Mouse (Mus musculus) lung, adult 2 months (tissue): ENCODE results near the gene Krt87. TPM values are rescaled to one million over a fixed set of nuclear protein-coding genes. Genes with fewer than 3 reads are reported as not detected.

ENCODE experiments used
- DNase-seq: peaks from one replicate; pipeline ENCODE4 v3.0.0; 2022
- H3K4me1 ChIP-seq: fragments of 200-500 bp; 2 replicates; pipeline ENCODE4 v1.6.1; 2011; ENCODE audit warnings: low read length; ENCODE audit not compliant: control insufficient read depth, insufficient read depth
- H3K4me3 ChIP-seq: fragments of 200-500 bp; replicated peaks from 2 replicates; pipeline ENCODE3; 2011; ENCODE audit warnings: low read depth, mild to moderate bottlenecking, control low read depth, low read length; ENCODE audit errors: extremely low read depth
- CTCF ChIP-seq: fragments of 200-500 bp; IDR thresholded peaks from 2 replicates; pipeline ENCODE4 v1.5.1; 2011; ENCODE audit warnings: mild to moderate bottlenecking, low read length, control low read depth; ENCODE audit not compliant: insufficient read depth
- POLR2A ChIP-seq: fragments of 200-500 bp; IDR thresholded peaks from 2 replicates; pipeline ENCODE4 v1.6.1; 2011; ENCODE audit warnings: low read depth, mild to moderate bottlenecking, control low read depth, low read length, borderline replicate concordance; ENCODE audit errors: extremely low read depth
- WGBS: fragments of 180-500 bp; shearing (Covaris S2); methylation state at CpG from one replicate; pipeline ENCODE4 v1.1.7; 2018; 5-methylcytosine and 5-hydroxymethylcytosine counted together
- polyA plus RNA-seq: library from polyadenylated mRNA; depleted of rRNA; stranded (reverse); fragments of >200 nt; gene quantifications from 2 replicates; pipeline ENCODE4 v1.2.3, GENCODE M21; 2012; rRNA removed

Gene Krt87
- polyA plus RNA-seq: 0.24 and 0.44 TPM in 2 replicates

DNA sequence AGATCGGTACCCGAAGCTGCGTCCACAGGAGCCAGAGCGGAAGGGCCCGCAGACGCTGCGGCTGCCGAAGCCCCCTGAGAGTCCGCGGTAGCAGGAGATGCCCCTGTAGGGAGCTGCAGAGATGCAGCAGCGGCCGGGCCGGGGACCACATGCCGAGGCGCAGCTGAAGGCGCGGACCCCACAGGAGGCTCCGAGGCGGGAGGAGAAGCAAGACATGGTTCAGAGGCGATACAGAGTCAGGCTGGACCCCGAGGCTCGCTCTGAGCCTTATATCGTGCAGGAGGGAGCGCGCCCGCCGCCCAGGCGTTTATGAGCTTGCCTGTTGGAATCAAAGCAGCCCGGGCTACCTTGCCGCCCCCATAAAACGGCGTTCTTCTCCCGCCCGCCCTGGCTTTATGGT lies at the start of gene Krt87:
Krt87 (minus strand) TSS at position 250 of the 400 bp plus-strand sequence.
- Histone ChIP-seq H3K4me3 (no peak within 1 kb of the TSS), H3K4me1 (no peaks in the 10 kb centered on the region)
- TF ChIP-seq POLR2A: no peak
- TF ChIP-seq CTCF: no peak
- no peak for DNase-seq
- WGBS: 6% methylated on average over 34 of the region's 34 CpGs

DNA sequence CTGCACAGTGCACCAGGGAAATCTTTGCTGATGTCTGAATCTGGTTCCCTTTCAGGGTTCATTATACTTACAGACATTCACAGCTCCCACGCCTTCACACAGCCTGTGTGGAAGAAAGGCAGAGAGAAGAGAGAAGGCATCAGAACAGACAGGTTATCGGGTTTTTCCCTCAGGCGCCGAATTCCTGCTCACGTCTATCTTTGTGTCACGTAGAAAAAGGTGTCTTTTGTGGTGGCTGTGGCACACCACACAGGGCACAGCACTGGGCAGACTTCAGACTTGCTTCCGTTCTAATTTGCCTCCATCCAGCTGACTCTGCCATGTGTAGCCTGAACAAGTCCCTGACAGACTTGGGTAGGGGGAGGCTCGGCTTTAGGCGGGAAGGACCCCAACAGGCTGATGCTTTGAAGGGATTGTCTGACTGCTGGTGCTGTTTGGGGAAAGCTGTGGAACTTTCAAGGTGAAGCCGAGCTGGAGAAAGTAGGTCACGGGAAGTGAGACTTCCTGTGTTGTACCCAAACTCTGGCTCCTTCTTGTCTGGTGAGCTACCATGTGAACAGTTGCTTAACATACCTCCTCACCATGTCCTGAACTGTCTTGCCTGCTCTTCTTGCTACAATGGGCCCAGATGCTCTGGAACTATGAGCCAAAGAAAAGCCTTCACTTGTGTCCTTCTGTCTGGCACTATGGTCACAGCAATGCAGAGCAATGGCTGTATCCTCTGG lies 47.5 kb upstream of the Krt87 start:
- 74% methylated on average over 11 of the region's 11 CpGs for WGBS
- H3K4me3 ChIP-seq: no peak overlapping the region
- no peak for DNase-seq

GRCm38 (mm10) chr15:101484939-101485338 lies 46.3 kb upstream of the Krt87 start:
- Histone ChIP-seq H3K4me3 (no peak overlapping the region), H3K4me1 (no peaks in the 10 kb centered on the region)
- WGBS: 96% methylated on average over 1 of the region's 1 CpGs
- DNase-seq: no peak
- TF ChIP-seq POLR2A (no peak), CTCF (no peak)

More for the DNA sequence above, 47.5 kb upstream of the Krt87 start:
- H3K4me1 ChIP-seq: no peaks in the 10 kb centered on the region
- TF ChIP-seq POLR2A: no peak
- TF ChIP-seq CTCF: no peak

DNA sequence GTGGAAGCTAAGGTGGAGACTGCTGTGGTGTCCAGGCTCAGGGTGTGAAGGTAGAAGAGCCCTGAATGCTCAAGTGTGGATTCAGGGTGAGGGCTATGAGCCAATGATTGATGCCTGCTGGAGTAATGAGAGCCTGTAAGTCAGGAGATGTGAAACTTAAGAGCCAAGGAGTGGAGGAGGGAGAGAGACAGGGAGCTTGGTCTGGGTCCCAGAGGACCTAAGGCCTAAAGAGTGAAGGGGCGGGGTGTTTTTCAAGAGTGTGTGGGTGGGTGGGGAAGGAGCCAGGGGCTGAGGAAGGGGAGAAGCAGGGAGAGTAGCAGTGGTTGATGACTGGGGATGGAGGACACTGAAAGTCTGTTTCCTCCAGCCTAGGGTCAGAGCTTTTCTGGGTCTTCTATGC lies 45.0 kb upstream of the Krt87 start:
- H3K4me3 ChIP-seq: no peak overlapping the region
- 73% methylated on average over 1 of the region's 1 CpGs for WGBS
- TF ChIP-seq CTCF: no peak
- no peak for TF ChIP-seq POLR2A
- no peaks in the 10 kb centered on the region for H3K4me1 ChIP-seq
- no peak for DNase-seq

DNA sequence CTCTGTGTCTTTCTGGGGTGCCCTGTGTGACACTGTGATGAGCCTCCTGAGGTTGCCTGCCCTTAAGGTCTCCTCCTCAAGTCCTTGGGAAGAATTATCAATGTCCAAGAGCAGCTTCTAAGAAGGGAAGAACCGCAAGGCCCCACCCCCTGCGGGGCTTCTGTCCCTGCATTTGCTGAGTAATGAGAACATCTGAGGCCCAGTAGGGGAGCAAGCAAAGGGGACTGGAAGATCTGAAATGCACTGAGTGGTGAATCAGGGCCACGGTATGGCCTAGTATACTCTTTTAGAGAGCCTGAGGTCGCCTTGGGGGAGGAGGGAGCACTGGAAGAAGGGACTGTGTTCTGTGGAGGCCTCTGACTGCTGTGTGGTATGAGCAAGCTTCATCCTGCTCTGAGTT lies 43.5 kb upstream of the Krt87 start:
- no peaks in the 10 kb centered on the region for H3K4me1 ChIP-seq
- WGBS: 30% methylated on average over 4 of the region's 4 CpGs

DNA sequence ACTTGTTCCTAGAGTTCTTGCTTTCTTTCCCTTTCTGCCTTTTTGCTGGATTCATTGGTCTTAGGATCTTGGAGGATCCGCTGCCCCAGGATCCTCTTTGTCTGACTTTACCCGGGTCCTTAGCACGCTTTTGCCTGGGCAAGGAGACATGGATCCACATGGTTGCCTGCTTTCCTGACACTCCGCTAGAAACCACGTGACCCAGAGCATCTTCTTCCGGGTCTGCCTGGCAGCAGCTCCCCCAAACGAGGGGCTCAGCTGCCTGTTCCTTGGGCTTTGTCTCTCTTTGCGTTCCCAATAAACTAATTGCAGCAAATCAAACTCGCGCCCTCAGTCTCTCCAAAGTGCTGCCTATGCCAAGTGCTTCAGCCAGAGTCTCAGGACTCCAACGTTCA lies 41.1 kb upstream of the Krt87 start:
- 36% methylated on average over 11 of the region's 11 CpGs for WGBS
- TF ChIP-seq POLR2A (no peak), CTCF (no peak)
- DNase-seq: no peak
- Histone ChIP-seq H3K4me1 (no peaks in the 10 kb centered on the region), H3K4me3 (no peak overlapping the region)

More for the DNA sequence above, 43.5 kb upstream of the Krt87 start:
- no peak for TF ChIP-seq POLR2A
- no peak for TF ChIP-seq CTCF
- DNase-seq: no peak
- H3K4me3 ChIP-seq: no peak overlapping the region

DNA sequence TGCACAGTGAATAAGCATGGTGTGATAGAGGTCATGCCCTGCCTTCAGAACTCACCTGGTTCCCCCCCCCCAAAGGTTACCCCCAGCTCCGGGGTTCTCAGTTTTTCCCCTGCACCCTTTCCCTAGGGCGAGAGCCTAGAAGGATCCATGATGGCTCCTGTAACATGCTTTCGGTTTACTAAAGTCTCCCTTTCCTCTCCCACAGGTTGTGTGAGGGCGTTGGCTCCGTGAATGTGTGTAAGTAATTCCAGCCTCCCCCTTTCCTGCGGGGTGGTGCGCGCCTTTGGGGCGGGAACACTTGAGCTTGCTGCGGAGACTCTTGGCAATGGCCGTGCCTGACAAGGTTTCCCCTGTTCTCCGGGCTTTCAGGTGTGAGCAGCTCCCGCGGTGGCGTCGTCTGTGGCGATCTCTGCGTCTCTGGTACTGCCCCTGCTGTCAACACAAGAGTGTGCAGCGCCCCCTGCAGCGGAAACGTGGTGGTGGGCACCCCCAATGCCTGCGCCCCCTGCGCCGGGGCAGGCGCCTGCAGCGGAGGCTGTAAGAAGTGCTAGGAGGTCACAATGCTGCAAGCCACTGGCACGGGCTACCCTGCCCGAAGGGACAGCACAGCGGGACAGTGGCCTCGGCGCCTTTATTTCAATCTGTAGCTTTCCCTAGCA lies 40.5 kb upstream of the Krt87 start:
- Histone ChIP-seq H3K4me1 (no peaks in the 10 kb centered on the region), H3K4me3 (peak overlapping the region; percentile 1)
- TF ChIP-seq POLR2A (no peak), CTCF (no peak)
- WGBS: 6% methylated on average over 31 of the region's 31 CpGs
- peak; percentile 50 for DNase-seq

DNA sequence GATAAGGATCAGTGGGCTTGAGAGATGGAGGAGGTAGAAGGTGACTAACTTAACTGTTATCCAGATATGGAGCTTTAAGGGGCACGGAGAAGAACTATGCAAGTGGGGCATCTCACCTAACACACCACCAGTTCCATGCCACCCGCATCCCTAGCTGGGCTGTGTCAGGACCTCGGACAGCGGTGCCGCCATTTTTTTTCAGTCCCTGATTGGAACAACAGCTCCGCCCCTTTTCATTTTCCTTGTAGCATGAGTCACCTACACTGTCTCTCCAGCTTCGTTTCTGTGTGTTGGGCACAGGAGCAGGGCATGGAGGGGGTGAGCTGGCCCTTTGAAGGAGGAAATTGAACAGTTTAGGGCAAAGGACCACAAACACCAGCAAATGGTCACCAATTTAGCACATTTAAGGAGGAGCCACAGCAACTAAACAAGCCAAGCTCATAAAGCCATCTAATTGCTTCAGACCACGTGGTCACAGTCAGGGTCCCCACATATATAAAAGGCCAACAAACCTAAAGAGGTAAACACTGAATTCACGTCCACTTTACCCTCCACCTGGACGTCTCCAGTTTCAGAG lies 34.4 kb upstream of the Krt87 start, which contains the start of gene Krt86:
Krt86 (plus strand) TSS at position 527 of the 577 bp plus-strand sequence.
- H3K4me3 ChIP-seq: no peak within 1 kb of the TSS
- no peak for TF ChIP-seq POLR2A
- no peaks in the 10 kb centered on the region for H3K4me1 ChIP-seq
- WGBS: 25% methylated on average over 10 of the region's 10 CpGs
- no peak for DNase-seq

DNA sequence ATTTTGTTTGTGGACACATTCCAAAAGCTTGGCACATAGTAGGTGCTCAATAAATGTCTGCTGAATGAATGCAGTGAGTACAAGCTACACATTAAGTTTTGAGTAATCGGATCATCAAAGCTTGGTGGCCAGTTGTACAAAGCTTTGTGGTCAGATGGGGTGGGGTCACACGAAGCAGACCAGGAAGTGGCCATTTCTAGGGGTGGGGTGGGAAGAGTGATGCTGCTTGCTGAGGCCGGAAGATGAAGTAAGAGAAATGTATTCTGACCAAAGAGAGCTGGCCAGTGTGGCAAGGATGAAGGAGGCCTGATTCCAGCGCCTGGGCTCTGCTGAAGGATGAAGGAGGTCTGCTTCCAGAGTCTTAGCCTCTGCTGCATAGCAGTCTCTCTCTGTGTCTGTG lies 30.5 kb upstream of the Krt87 start:
- Histone ChIP-seq H3K4me1 (no peaks in the 10 kb centered on the region), H3K4me3 (no peak overlapping the region)
- no peak for DNase-seq
- TF ChIP-seq POLR2A: no peak
- TF ChIP-seq CTCF: no peak
- 60% methylated on average over 4 of the region's 4 CpGs for WGBS
